Mouse (Mus musculus) liver, embryonic 13.5 days (tissue): ENCODE results near the gene Chrm1. TPM values are rescaled to one million over a fixed set of nuclear protein-coding genes. Genes with fewer than 3 reads are reported as not detected.

Source experiments
- ATAC-seq: fragments of 200-750 bp; cut with Nextera tagmentation; 2 replicates; pipeline ENCODE4 v1.8.0; 2017; ENCODE audit warnings: low read depth, mild to moderate bottlenecking, moderate number of reproducible peaks, moderate library complexity
- DNase-seq: peaks from one replicate; pipeline ENCODE4 v3.0.0; 2022
- H3K27ac ChIP-seq: fragments of 300-500 bp; sonication (generic); 2 replicates; pipeline ENCODE4 v1.5.1; 2015; ENCODE audit warnings: moderate library complexity, mild to moderate bottlenecking, inconsistent platforms
- H3K27me3 ChIP-seq: fragments of 300-500 bp; sonication (generic); 2 replicates; pipeline ENCODE4 v1.6.1; 2015; ENCODE audit warnings: mild to moderate bottlenecking, inconsistent platforms
- H3K36me3 ChIP-seq: fragments of 300-500 bp; sonication (generic); 2 replicates; pipeline ENCODE4 v1.6.1; 2015; ENCODE audit warnings: mild to moderate bottlenecking, inconsistent platforms
- H3K4me1 ChIP-seq: fragments of 300-500 bp; sonication (generic); replicated peaks from 2 replicates; pipeline ENCODE4 v1.6.1; 2015; ENCODE audit warnings: inconsistent platforms
- H3K4me2 ChIP-seq: fragments of 300-500 bp; sonication (generic); 2 replicates; pipeline ENCODE4 v1.6.1; 2015; ENCODE audit warnings: inconsistent platforms, mild to moderate bottlenecking, moderate library complexity
- H3K4me3 ChIP-seq: fragments of 300-500 bp; sonication (generic); replicated peaks from 2 replicates; pipeline ENCODE4 v1.5.1; 2015; ENCODE audit warnings: mild to moderate bottlenecking, inconsistent platforms
- H3K9ac ChIP-seq: fragments of 300-500 bp; sonication (generic); 2 replicates; pipeline ENCODE4 v1.6.1; 2015; ENCODE audit warnings: mild to moderate bottlenecking, inconsistent platforms
- H3K9me3 ChIP-seq: fragments of 300-500 bp; sonication (generic); replicated peaks from 2 replicates; pipeline ENCODE4 v1.6.1; 2016; ENCODE audit warnings: inconsistent platforms
- WGBS: fragments of 180-500 bp; shearing (Covaris S2); methylation state at CpG from one replicate; pipeline ENCODE4 v1.1.7; 2015; ENCODE audit not compliant: insufficient replicate concordance; 5-methylcytosine and 5-hydroxymethylcytosine counted together
- polyA plus RNA-seq: library from polyadenylated mRNA; unstranded; fragments of >200 nt; fragmentation: Nextera tagmentation; extraction: Ambion mirVana; gene quantifications from 2 replicates; pipeline ENCODE4 v1.2.1, GENCODE M21; 2015

Chrm1 gene
- polyA plus RNA-seq, 1 experiment from 2014 or later, result not detected

DNA sequence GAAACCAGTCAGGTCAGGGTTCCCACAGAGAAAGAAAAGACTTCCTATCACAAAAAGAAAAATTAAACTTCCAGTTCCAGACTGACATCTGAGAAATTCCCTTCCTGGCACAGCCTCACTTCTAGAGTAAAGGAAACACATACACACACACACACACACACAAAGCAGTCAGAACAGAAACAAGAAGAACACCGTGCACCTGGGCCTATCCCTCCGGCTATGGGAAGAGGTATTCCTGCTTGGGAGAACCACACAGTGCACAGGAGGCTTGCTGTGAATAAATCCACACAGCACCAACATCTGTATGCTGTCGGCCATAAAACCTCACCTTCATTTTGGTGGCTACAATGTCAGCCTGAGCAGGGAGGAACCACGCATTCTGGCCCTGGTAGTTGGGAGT lies 47.9 kb downstream of the Chrm1 start:
- ATAC-seq (no peak), DNase-seq (no peak)
- peaks cover 61% of the 10 kb centered on the region for H3K36me3 ChIP-seq
- H3K27me3 ChIP-seq, result no peaks in the 10 kb centered on the region
- WGBS, result 72% methylated on average over 4 of the region's 4 CpGs
- no peaks in the 10 kb centered on the region for H3K9me3 ChIP-seq
- peak overlapping the region; percentile 90 for H3K4me3 ChIP-seq
- peak overlapping the region; percentile 94 for H3K9ac ChIP-seq
- H3K27ac ChIP-seq, result peak overlapping the region; percentile 99
- peaks cover 85% of the 10 kb centered on the region for H3K4me1 ChIP-seq
- peak overlapping the region; percentile 89 for H3K4me2 ChIP-seq

DNA sequence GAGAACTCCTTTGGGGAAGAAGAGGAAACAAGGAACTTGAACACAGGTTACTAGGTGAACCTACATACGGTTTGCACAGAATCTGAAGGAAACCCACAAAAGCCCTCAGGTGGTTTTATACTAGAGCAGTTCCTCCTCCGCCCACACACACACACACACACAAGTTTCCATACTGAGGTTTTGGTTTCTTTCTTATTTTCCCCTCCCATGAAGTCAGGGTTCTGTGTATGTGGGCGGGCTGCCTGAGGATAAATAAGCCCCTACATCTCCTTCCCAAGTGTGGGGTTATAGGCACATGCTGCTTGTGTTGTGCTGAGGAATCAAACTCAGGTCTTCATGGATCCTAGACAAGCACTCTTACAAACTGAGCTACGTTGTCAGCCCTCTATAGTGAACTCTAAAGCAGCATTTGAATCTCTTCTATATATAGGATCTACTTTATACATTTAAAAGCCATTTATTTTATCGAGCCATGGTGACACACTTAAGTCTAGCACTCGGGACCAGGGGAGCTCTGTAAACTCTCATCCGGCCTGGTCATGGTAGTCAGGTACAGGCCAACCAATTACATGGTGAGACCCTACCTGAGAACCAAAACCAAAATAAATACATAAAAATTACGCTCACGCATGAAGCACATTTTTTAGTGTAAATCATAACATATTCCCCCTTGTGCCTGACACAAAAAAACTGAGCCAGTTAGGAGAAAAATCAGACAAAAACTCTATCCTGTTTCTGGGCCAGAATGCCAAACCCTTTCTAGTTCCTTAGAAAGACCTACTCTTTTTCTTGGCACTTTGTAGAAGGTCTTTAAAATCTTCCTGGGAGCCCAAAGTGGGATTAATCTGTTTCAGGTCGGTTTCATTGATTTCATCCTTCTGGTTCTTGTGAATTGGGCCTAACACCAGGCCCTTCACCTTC lies 48.6 kb downstream of the Chrm1 start:
- H3K4me2 ChIP-seq, result peak overlapping the region; percentile 89
- peaks cover 54% of the 10 kb centered on the region for H3K36me3 ChIP-seq
- peak overlapping the region; percentile 94 for H3K9ac ChIP-seq
- H3K4me1 ChIP-seq, result peaks cover 84% of the 10 kb centered on the region
- H3K9me3 ChIP-seq, result no peaks in the 10 kb centered on the region
- no peak for ATAC-seq
- no peak for DNase-seq
- 30% methylated on average over 10 of the region's 10 CpGs for WGBS
- H3K27ac ChIP-seq, result peak overlapping the region; percentile 99
- peak overlapping the region; percentile 90 for H3K4me3 ChIP-seq
- no peaks in the 10 kb centered on the region for H3K27me3 ChIP-seq

DNA sequence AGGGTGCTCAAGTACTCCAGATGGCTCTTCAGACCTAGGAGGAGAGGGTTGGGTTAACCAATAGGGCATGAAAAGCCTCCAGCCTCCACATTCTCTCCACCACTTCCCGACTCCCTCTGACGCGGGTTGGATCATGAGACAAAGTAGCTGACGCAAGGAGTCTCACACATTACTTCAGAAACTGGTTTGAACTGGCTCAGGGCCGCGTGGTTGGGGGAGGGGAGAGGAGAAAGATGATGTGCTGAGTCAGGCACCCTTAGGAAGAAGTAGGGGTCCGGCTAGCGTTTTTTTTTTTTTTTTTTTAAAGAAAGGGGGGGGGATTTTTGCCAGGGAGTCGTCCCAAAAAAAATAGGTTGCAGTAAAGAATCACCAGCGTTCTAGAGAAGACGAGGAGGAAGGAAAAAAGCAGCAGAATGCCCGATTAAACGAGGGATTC lies 49.3 kb downstream of the Chrm1 start:
- ATAC-seq, result peak; percentile 29
- WGBS, result 1% methylated on average over 13 of the region's 13 CpGs
- H3K27me3 ChIP-seq, result no peaks in the 10 kb centered on the region

DNA sequence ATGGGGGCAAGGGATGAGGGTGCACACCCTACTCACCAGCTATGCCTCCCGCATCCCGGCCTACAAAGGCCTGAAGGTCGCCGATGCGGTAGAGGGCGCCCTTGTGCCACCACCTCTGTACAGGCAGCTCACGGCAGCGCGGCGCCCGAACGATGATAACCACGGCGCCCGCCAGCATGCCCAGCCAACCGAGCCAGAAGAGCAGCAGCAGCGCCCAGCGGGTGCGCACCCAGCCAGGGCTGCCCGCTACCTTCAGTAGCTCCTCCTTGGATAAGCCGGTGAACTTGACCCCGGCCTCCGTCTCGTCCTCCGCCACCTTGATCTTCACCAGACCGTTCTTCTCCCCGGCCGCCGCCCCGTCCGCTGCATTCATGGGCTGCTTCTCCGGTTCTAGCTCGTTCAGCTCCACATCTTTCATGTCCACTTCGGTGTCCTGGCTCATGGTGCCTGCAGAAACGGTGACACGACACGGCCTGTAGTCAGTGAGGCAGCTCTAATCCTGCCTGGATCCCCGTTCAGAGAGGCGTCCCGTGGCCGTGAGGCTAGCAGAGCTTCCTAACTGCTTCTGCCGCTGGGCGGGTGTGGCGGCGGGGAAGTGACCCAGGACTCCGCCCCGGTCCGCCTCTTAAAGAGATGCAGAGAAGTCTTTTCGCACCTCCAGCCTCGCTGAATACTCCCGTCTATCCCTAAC lies 49.9 kb downstream of the Chrm1 start:
- H3K4me2 ChIP-seq, result peak overlapping the region; percentile 89
- no peaks in the 10 kb centered on the region for H3K9me3 ChIP-seq
- H3K4me1 ChIP-seq, result peaks cover 83% of the 10 kb centered on the region

More for the DNA sequence above, 49.3 kb downstream of the Chrm1 start:
- peak overlapping the region; percentile 89 for H3K4me2 ChIP-seq
- DNase-seq, result peak; percentile 75
- no peaks in the 10 kb centered on the region for H3K9me3 ChIP-seq
- peak overlapping the region; percentile 90 for H3K4me3 ChIP-seq
- peaks cover 48% of the 10 kb centered on the region for H3K36me3 ChIP-seq
- peak overlapping the region; percentile 94 for H3K9ac ChIP-seq
- H3K4me1 ChIP-seq, result peaks cover 84% of the 10 kb centered on the region
- peak overlapping the region; percentile 99 for H3K27ac ChIP-seq

DNA sequence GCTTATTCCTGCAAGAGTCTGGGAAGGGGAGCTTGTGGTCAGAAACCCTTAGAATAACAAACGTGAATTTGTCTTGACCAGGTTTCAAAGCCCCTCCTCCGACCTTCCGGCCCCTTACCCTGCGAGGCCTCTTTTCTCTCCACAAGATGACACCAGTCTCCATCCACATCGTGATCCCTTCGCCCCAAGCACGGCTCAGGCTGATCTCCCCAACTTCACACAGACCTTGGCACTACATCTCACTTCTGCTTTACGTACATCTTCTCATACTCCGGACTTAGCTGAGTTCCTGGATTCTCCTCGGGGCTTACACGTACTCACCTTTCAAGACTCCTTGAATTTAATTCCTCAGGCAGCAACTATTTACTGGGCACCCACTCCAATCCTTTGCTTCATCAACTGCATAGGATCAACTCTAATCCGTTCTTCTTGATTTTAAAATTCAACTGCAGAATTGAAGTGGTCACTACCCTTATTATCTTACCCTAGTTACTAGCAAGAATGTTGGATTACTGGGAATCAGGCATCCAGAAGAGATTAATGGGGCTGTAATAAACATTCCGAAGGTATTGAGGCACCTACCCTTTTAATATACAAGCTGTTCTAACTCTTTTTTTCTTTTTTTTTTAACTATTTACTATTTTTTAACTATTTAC lies 50.5 kb downstream of the Chrm1 start:
- peak overlapping the region; percentile 99 for H3K27ac ChIP-seq
- H3K9ac ChIP-seq, result peak overlapping the region; percentile 94
- no peaks in the 10 kb centered on the region for H3K9me3 ChIP-seq
- peak overlapping the region; percentile 89 for H3K4me2 ChIP-seq
- H3K36me3 ChIP-seq, result peaks cover 35% of the 10 kb centered on the region
- 6% methylated on average over 13 of the region's 13 CpGs for WGBS
- peak; percentile 21 for ATAC-seq
- H3K4me3 ChIP-seq, result peak overlapping the region; percentile 90
- H3K4me1 ChIP-seq, result peaks cover 82% of the 10 kb centered on the region
- no peak for DNase-seq
- H3K27me3 ChIP-seq, result no peaks in the 10 kb centered on the region

More for the DNA sequence above, 49.9 kb downstream of the Chrm1 start:
- H3K9ac ChIP-seq, result peak overlapping the region; percentile 94
- peaks cover 42% of the 10 kb centered on the region for H3K36me3 ChIP-seq
- under 1% methylated on average over 51 of the region's 51 CpGs for WGBS
- H3K27ac ChIP-seq, result peak overlapping the region; percentile 99
- DNase-seq, result peak; percentile 93
- ATAC-seq, result peak; percentile 82
- H3K27me3 ChIP-seq, result no peaks in the 10 kb centered on the region
- peak overlapping the region; percentile 90 for H3K4me3 ChIP-seq

DNA sequence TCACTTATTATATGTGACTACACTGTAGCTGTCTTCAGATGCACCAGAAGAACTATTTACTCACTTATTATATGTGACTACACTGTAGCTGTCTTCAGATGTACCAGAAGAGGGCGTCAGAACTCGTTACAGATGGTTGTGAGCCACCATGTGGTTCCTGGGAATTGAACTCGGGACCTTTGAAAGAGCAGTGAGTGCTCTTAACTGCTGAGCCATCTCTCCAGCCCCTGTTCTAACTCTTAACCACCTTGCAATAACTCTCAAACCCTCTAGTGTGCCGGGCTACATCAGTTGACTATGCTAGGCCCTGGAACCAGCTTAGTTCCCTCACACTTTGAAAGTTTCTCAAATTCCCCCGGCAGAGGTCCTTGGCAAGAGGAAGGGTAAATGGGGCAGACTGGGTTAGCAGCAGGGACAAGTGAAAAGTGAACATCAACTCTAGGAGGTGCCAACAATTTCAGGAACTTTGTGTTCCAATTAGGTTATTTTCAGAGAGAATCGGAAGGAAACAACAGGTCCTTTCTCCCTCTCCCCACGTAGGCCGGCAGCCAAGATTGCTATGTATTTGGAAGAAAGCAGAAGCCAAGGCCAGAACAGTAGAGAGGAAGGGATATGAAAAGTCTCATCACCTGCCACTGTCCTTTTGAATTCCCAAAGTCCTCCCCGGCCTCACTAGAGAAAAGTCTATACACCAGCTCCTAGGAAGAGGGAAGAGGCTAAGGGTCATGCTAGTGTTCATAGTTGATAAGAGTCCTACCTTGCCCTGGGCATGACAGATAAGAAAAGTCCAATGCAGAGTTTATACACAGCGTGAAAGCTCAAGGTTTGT lies 51.3 kb downstream of the Chrm1 start:
- no peaks in the 10 kb centered on the region for H3K27me3 ChIP-seq
- peak overlapping the region; percentile 99 for H3K27ac ChIP-seq
- DNase-seq, result peak; percentile 82
- H3K36me3 ChIP-seq, result peaks cover 28% of the 10 kb centered on the region
- peak; percentile 80 for ATAC-seq
- H3K4me2 ChIP-seq, result peak overlapping the region; percentile 89
- 34% methylated on average over 10 of the region's 10 CpGs for WGBS
- H3K9me3 ChIP-seq, result no peaks in the 10 kb centered on the region
- peak overlapping the region; percentile 94 for H3K9ac ChIP-seq
- H3K4me3 ChIP-seq, result peak overlapping the region; percentile 90
- peaks cover 75% of the 10 kb centered on the region for H3K4me1 ChIP-seq

DNA sequence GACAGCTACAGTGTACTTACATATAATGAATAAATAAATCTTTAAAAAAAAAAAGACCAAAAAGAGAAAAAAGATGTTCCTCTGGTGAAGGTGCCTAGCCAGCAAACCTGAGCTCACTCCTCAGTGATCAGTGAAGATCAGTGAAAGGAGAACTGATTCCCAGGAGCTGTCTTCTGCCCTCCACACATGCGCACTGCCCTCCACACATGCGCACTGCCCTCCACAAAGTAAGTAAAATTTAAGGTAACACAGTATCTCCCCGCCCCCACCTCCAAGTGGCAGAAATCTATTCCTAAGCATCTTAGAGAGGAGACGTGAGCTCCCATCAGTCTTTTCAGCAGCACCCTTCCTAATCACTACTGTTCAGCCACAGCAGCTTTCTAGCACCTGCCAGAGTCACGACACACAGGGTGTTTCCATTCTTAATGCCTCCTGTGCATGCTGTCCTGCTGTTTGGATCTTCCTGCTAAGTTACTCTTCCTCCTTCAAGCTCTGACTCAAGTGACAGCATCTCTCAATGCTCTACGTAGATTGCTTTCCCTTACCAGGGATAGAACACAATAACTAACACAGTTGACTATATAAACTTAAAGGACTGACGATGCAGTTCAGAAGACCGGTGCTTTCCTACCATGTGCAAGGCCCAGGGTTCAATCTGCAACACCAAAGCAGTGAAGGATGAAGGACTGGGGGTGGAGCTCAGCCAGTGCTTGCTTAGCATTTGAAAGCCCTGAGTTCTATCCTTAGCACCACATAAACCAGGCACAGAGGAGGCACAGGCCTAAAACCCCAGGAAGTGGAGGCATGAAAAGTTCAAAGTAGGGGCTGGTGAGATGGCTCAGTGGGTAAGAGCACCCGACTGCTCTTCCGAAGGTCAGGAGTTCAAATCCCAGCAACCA lies 52.5 kb downstream of the Chrm1 start:
- no peaks in the 10 kb centered on the region for H3K9me3 ChIP-seq
- peak overlapping the region; percentile 57 for H3K9ac ChIP-seq
- ATAC-seq, result peak; percentile 36
- WGBS, result 65% methylated on average over 10 of the region's 10 CpGs
- H3K4me1 ChIP-seq, result peaks cover 73% of the 10 kb centered on the region
- H3K4me3 ChIP-seq, result peak overlapping the region; percentile 9
- H3K4me2 ChIP-seq, result peak overlapping the region; percentile 89
- peaks cover 15% of the 10 kb centered on the region for H3K36me3 ChIP-seq
- no peaks in the 10 kb centered on the region for H3K27me3 ChIP-seq
- peak; percentile 62 for DNase-seq
- peak overlapping the region; percentile 99 for H3K27ac ChIP-seq

DNA sequence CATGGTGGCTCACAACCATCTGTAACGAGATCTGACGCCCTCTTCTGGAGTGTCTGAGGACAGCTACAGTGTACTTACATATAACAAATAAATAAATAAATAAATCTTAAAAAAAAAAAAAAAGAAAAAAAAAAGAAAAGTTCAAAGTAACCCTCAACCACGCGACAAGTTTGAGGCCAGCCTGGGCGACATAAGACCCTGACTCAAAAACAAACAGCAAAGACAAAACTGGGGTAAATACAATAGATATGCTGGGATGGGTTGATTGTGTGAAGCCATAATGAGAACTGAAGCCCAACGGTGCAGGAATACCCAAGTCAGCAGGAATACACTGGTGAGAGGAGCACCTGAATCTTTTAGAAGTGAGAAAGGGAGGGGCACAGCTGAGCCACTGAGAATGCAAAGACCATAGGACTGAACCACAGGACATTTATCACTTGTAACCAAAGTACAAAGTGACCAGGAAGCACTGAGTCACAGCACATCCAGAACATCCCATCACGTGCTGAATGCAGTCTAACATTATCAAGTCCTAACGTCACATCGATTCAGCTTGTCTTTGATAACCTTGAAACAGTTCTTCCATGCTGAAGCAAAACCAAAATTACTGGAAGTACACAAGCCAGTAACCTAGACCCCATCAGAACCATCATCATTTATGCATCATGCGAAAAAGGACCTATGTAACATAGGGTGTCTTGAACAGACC lies 53.3 kb downstream of the Chrm1 start:
- Histone ChIP-seq H3K4me3 (no peak overlapping the region), H3K4me2 (no peak overlapping the region; the same call in 1 of the 2 replicates), H3K9ac (peak overlapping the region; percentile 7; the same call in 1 of the 2 replicates), H3K27ac (peak overlapping the region; percentile 99), H3K36me3 (peaks cover 7% of the 10 kb centered on the region), H3K27me3 (no peaks in the 10 kb centered on the region), H3K9me3 (no peaks in the 10 kb centered on the region), H3K4me1 (peaks cover 73% of the 10 kb centered on the region)
- ATAC-seq (no peak), DNase-seq (no peak)
- WGBS, result 72% methylated on average over 9 of the region's 10 CpGs

DNA sequence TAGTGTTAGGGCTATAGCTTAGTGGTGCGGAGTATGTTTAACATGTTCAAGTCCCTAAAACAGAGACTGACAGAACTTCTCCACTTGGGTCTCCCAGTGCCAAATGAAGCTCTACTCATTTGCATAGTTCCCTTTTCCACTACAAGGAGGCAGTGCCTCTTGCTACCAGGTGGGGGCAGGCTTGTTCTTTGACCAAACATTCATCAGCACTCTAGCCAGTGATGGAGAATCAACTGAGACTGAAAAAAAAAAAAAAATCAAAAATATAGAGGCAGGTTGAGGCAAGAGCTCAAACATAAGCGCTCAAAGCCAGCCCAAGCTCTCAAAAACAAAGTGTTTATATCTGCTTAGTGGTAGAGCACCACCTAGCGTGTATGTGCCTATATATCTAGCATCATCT lies 54.8 kb downstream of the Chrm1 start:
- Histone ChIP-seq H3K4me2 (no peak overlapping the region), H3K27ac (peak overlapping the region; percentile 99)
- 57% methylated on average over 3 of the region's 3 CpGs for WGBS

More for the DNA sequence above, 54.8 kb downstream of the Chrm1 start:
- ATAC-seq (no peak), DNase-seq (peak; percentile 66)
- peaks cover 72% of the 10 kb centered on the region for H3K4me1 ChIP-seq
- no peak overlapping the region for H3K9ac ChIP-seq
- no peaks in the 10 kb centered on the region for H3K36me3 ChIP-seq
- H3K9me3 ChIP-seq, result no peaks in the 10 kb centered on the region
- H3K4me3 ChIP-seq, result no peak overlapping the region
- no peaks in the 10 kb centered on the region for H3K27me3 ChIP-seq
